ENCODE assay signal across 9 mouse cellular contexts in genomic region chr4:130629391-130629790, GRCm38 (mm10). TPM values are rescaled to one million over a fixed set of nuclear protein-coding genes. Genes with fewer than 3 reads are reported as not detected.
A peak's percentile ranks its signal among the peaks of the same experiment; 100 is the strongest.
DNase-seq lines count a peak whose midpoint lies in the region; ATAC-seq and TF ChIP-seq lines count a peak whose summit lies in the region.
"Had no signal": no experiment of that assay in that cellular context is flagged by ENCODE, and none has a peak within 500 bp of the region (broad histone marks: within the 10 kb centered on the region; RNA-seq: fewer than 3 reads in every experiment).

No protein-coding gene starts in this region.

- no peaks in the 10 kb centered on the region for H3K4me1 ChIP-seq in forebrain, embryonic 12.5 days
- H3K4me1 ChIP-seq in limb, embryonic 13.5 days, result no peaks in the 10 kb centered on the region
- H3K4me1 ChIP-seq in thymus, adult 2 months (replicated peaks; ENCODE audit: control insufficient read depth, insufficient read depth, low read length), result no peaks in the 10 kb centered on the region

- no peak overlapping the region for H3K4me3 ChIP-seq in forebrain, embryonic 12.5 days (replicated peaks)
- H3K4me3 ChIP-seq in limb, embryonic 13.5 days, result no peak overlapping the region
- no peak overlapping the region for H3K4me3 ChIP-seq in myocyte
- no peak overlapping the region for H3K4me3 ChIP-seq in thymus, adult 2 months (ENCODE audit: control insufficient read depth, insufficient read depth, low read length)

- DNase-seq in urinary bladder, postnatal 36 days (ENCODE audit: low spot score in 2 of 2), result peak; percentile 5 to 15
- DNase-seq in urinary bladder, postnatal 10 days (ENCODE audit: low spot score), result no peak
- peak; percentile 34 for DNase-seq in heart, postnatal 4 days
- no peak for DNase-seq in thymus, adult 2 months
- DNase-seq in spleen, adult 12 weeks (ENCODE audit: low spot score), result no peak

- 10% methylated on average over 4 of the region's 4 CpGs for WGBS in forebrain, embryonic 12.5 days
- WGBS in limb, embryonic 13.5 days, result 6% methylated on average over 4 of the region's 4 CpGs
- 75% methylated on average over 4 of the region's 4 CpGs for WGBS in thymus, adult 2 months

- no peak for ATAC-seq in forebrain, embryonic 12.5 days (ENCODE audit: low FRiP score)
- no peak for ATAC-seq in limb, embryonic 13.5 days (ENCODE audit: low FRiP score, low read depth)

- no peaks in the 10 kb centered on the region for H3K36me3 ChIP-seq in forebrain, embryonic 12.5 days (replicated peaks)
- no peaks in the 10 kb centered on the region for H3K36me3 ChIP-seq in limb, embryonic 13.5 days
- no peaks in the 10 kb centered on the region for H3K36me3 ChIP-seq in myocyte (ENCODE audit: control insufficient read depth, insufficient read depth)
- no peaks in the 10 kb centered on the region for H3K36me3 ChIP-seq in thymus, adult 2 months (ENCODE audit: control insufficient read depth, insufficient read depth, low read length)

- no peak for TF ChIP-seq CTCF in thymus, adult 2 months (IDR thresholded peaks at IDR 0.05; ENCODE audit: borderline replicate concordance, control insufficient read depth, extremely low read depth, insufficient read depth, low read length, poor library complexity)

- peak overlapping the region; percentile 41; the same call in 1 of the 2 replicates for H3K4me2 ChIP-seq in forebrain, embryonic 12.5 days
- peak overlapping the region; percentile 31 for H3K4me2 ChIP-seq in limb, embryonic 13.5 days (replicated peaks)
- H3K4me2 ChIP-seq in myocyte (ENCODE audit: low read depth), result peak overlapping the region; percentile 100

- no peaks in the 10 kb centered on the region for H3K27me3 ChIP-seq in forebrain, embryonic 12.5 days
- H3K27me3 ChIP-seq in limb, embryonic 13.5 days, result no peaks in the 10 kb centered on the region
- H3K27me3 ChIP-seq in myocyte (ENCODE audit: control insufficient read depth, insufficient read depth, insufficient read length), result no peaks in the 10 kb centered on the region
- no peaks in the 10 kb centered on the region for H3K27me3 ChIP-seq in thymus, adult 2 months (ENCODE audit: control insufficient read depth, insufficient read depth, low read length)

- peak; percentile 71 for TF ChIP-seq POLR2A in myocyte (IDR thresholded peaks at IDR 0.05; ENCODE audit: insufficient read length, low read depth)
- TF ChIP-seq POLR2A in thymus, adult 2 months (IDR thresholded peaks at IDR 0.05; ENCODE audit: control insufficient read depth, extremely low read depth, insufficient read depth, low read length, poor library complexity), result no peak

- no peaks in the 10 kb centered on the region for H3K9me3 ChIP-seq in forebrain, embryonic 12.5 days
- H3K9me3 ChIP-seq in limb, embryonic 13.5 days, result no peaks in the 10 kb centered on the region

- no peak overlapping the region for H3ac ChIP-seq in myocyte (ENCODE audit: control insufficient read depth, insufficient read length)

- 0 out of 2 replicates have a peak overlapping the region, but pooled peaks have one; percentile 63 for H3K27ac ChIP-seq in forebrain, embryonic 12.5 days
- no peak overlapping the region for H3K27ac ChIP-seq in limb, embryonic 13.5 days
- no peak overlapping the region for H3K27ac ChIP-seq in thymus, adult 2 months (ENCODE audit: control insufficient read depth, insufficient read depth, low read length)
- H3K27ac ChIP-seq: macrophage had no signal

- H3K79me2 ChIP-seq in myocyte (ENCODE audit: control insufficient read depth, insufficient read depth), result no peaks in the 10 kb centered on the region

- no peak overlapping the region for H3K9ac ChIP-seq in forebrain, embryonic 12.5 days
- no peak overlapping the region for H3K9ac ChIP-seq in limb, embryonic 13.5 days

TF ChIP-seq in myocyte, 11 proteins besides CTCF, POLR2A, EP300 and RAD21:
- peak; percentile 81 for TF ChIP-seq POLR2AphosphoS2 (IDR thresholded peaks at IDR 0.05; ENCODE audit: insufficient read length, low read depth)
- no peak for TF ChIP-seq E2F4 (IDR thresholded peaks at IDR 0.05; ENCODE audit: insufficient read depth)

RNA-seq across cellular contexts. Expression of gene Pum1, which starts 33.7 kb away (rescaled TPM):
- 134 and 141 TPM in 2 replicates for polyA plus RNA-seq in forebrain, embryonic 12.5 days (2016; fragmentation: Nextera tagmentation; extraction: Ambion mirVana)
- total RNA-seq in heart, postnatal 4 days (2021), result 10 to 100 TPM; 64.1 to 67.2 TPM
- polyA plus RNA-seq in limb, embryonic 13.5 days (2015; fragmentation: Nextera tagmentation; extraction: Ambion mirVana), result 105 and 116 TPM in 2 replicates
- polyA plus RNA-seq in myocyte (2012; fragmentation: generic; extraction: Trizol), result 28.2 TPM
- 95.4 and 102 TPM in 2 replicates for polyA plus RNA-seq in thymus, adult 2 months (2012; rRNA removed)

RNA-seq across cellular contexts. Expression of gene Nkain1, which starts 55.4 kb away (rescaled TPM):
- 7.0 and 11.0 TPM in 2 replicates for polyA plus RNA-seq in forebrain, embryonic 12.5 days (2016; fragmentation: Nextera tagmentation; extraction: Ambion mirVana)
- total RNA-seq in heart, postnatal 4 days (2021), result 10 to 100 TPM; 11.2 to 15.2 TPM
- 2.6 and 3.0 TPM in 2 replicates for polyA plus RNA-seq in limb, embryonic 13.5 days (2015; fragmentation: Nextera tagmentation; extraction: Ambion mirVana)
- 19.6 TPM for polyA plus RNA-seq in myocyte (2012; fragmentation: generic; extraction: Trizol)
- polyA plus RNA-seq in thymus, adult 2 months (2012; rRNA removed), result 2.4 and 2.9 TPM in 2 replicates

Comparison
In these comparisons a context has a peak if more than half of its experiments do, and no peak if none do; other contexts are left out.
1. DNase-seq: peak in urinary bladder, postnatal 36 days (2 of 2) and heart, postnatal 4 days (single experiment); none in urinary bladder, postnatal 10 days (single experiment), thymus, adult 2 months (single experiment) and spleen, adult 12 weeks (single experiment).
2. H3K4me2 ChIP-seq: peak in every context shown above with its lines; median percentile 100 in myocyte; 41 in forebrain, embryonic 12.5 days; 31 in limb, embryonic 13.5 days.